Mouse (Mus musculus) C2C12 (cell line): ENCODE measurements at regions not wholly inside any gene's neighbourhood (a gene's known extent, or its start where the extent isn't known, plus 50 kb on each side); places are given as distances from the start of the nearest gene placed in this dataset.
"Not testable (repeated sequence)": the region's sequence is repeated elsewhere in the genome, so short reads cannot be mapped to it uniquely, and the experiment has no call there.

Source experiments
- H3K27me3 ChIP-seq: one replicate; pipeline ENCODE4 v1.6.1; 2011; ENCODE audit not compliant: control insufficient read depth, insufficient read depth, insufficient read length
- H3K36me3 ChIP-seq: one replicate; pipeline ENCODE4 v1.6.1; 2011; ENCODE audit not compliant: control insufficient read depth, insufficient read depth
- H3K4me3 ChIP-seq: one replicate; pipeline ENCODE4 v1.5.1; 2011; ENCODE audit warnings: mild to moderate bottlenecking, control low read depth; ENCODE audit not compliant: poor library complexity, insufficient read depth, severe bottlenecking
- H3K79me2 ChIP-seq: one replicate; pipeline ENCODE4 v1.6.1; 2011; ENCODE audit not compliant: control insufficient read depth, insufficient read depth
- H3K79me3 ChIP-seq: one replicate; pipeline ENCODE4 v1.6.1; 2011; ENCODE audit warnings: low read depth, control low read depth
- H3ac ChIP-seq: one replicate; pipeline ENCODE3; 2011; ENCODE audit warnings: low read depth; ENCODE audit not compliant: control insufficient read depth, insufficient read length
- CEBPB ChIP-seq: IDR thresholded peaks from one replicate; pipeline ENCODE4 v1.6.1; 2011; ENCODE audit warnings: low read depth, mild to moderate bottlenecking, control low read depth, moderate library complexity
- CTCF ChIP-seq: IDR thresholded peaks from one replicate; pipeline ENCODE4 v1.5.1; 2011; ENCODE audit not compliant: control insufficient read depth, insufficient read depth, insufficient read length
- FOSL1 ChIP-seq: IDR thresholded peaks from one replicate; pipeline ENCODE4 v1.8.0; 2011; ENCODE audit warnings: mild to moderate bottlenecking, low read length; ENCODE audit not compliant: poor library complexity, insufficient read depth, severe bottlenecking
- MAX ChIP-seq: IDR thresholded peaks from one replicate; pipeline ENCODE4 v1.6.1; 2011; ENCODE audit warnings: mild to moderate bottlenecking, control low read depth
- MYOD1 ChIP-seq: IDR thresholded peaks from one replicate; pipeline ENCODE4 v1.6.1; 2011; ENCODE audit warnings: low read depth; ENCODE audit not compliant: control insufficient read depth, insufficient read length
- MYOG ChIP-seq: IDR thresholded peaks from one replicate; pipeline ENCODE4 v1.6.1; 2011; ENCODE audit not compliant: control insufficient read depth, insufficient read length; ENCODE audit errors: extremely low read depth
- USF1 ChIP-seq: IDR thresholded peaks from one replicate; pipeline ENCODE4 v1.6.1; 2011; ENCODE audit warnings: low read depth, mild to moderate bottlenecking, control low read depth, moderate library complexity

- H3K36me3 ChIP-seq, result no peaks in the 10 kb centered on the region
- TF ChIP-seq MAX (no peak), FOSL1 (no peak), MYOD1 (no peak), CTCF (no peak), CEBPB (no peak), USF1 (no peak), MYOG (no peak)
- no peaks in the 10 kb centered on the region for H3K79me2 ChIP-seq
- H3K79me3 ChIP-seq, result no peaks in the 10 kb centered on the region
- no peak overlapping the region for H3K4me3 ChIP-seq
- H3K27me3 ChIP-seq, result no peaks in the 10 kb centered on the region
- no peak overlapping the region for H3ac ChIP-seq
Observed at GRCm38 (mm10) chr5:133844483-133844882, 255.0 kb upstream of the Castor2 start.

DNA sequence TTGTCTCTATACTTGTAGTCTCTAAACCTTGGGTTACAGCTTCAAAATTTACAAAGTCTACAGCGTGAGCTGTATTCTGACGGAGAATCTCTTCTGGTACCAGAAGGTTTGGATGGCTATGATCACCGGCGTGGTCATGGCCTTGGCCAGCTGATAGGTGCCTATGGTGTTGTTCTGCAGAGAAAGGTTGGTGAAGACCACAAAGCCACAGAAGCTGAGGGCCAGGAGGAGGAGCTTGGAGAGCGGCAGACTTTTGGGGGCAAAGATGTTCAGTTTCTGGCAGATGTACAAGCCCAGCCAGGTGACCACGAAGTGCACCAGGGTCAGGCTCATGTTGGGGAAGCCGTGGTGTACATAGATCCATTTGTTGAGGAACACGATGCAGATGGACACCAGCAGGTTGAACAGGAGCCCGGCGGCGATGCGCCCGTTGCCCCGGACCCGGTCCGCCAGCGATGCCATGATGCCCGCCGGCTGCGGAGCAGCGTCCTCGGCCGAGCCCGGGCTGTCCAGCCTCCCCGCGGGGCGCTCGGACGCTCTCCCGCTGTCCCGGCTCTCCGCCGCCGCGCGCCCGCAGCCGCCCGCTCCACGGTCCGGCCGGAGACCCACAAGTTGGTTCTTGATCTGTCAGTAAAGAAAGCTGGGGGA lies 257.3 kb upstream of the Castor2 start:
- H3K27me3 ChIP-seq, H3K79me2 ChIP-seq, H3K79me3 ChIP-seq, H3K4me3 ChIP-seq, H3ac ChIP-seq, H3K36me3 ChIP-seq: not testable (repeated sequence)

GRCm38 (mm10) chr5:133838286-133838685 lies 261.2 kb upstream of the Castor2 start:
- no peak overlapping the region for H3K4me3 ChIP-seq
- TF ChIP-seq FOSL1, result no peak
- no peak for TF ChIP-seq CTCF
- no peak for TF ChIP-seq USF1
- no peak for TF ChIP-seq MYOG
- TF ChIP-seq CEBPB, result no peak
- no peak for TF ChIP-seq MAX
- no peak for TF ChIP-seq MYOD1
- no peak overlapping the region for H3ac ChIP-seq
- H3K27me3 ChIP-seq, result no peaks in the 10 kb centered on the region
- no peaks in the 10 kb centered on the region for H3K79me3 ChIP-seq
- no peaks in the 10 kb centered on the region for H3K79me2 ChIP-seq
- H3K36me3 ChIP-seq, result no peaks in the 10 kb centered on the region

DNA sequence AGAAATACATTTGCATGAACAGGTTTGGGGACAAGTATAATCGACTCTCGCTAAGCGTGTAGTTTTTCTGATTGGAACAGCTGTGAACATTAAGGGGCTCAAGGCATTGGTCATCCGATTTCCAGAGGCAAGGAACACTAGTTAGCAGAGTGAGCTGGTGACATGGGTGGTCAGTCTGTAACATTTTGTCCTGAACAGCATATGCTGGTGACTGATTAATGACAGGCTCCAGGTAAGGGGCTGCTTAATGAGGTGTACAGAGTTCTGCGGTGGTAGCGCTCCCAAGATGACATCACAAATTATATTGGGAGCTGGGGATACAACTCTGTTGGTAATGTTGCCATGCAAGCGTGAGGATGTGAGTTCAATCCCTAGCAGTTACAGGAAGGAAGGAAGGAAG lies 266.3 kb upstream of the Castor2 start:
- no peaks in the 10 kb centered on the region for H3K79me2 ChIP-seq
- TF ChIP-seq USF1, result no peak

DNA sequence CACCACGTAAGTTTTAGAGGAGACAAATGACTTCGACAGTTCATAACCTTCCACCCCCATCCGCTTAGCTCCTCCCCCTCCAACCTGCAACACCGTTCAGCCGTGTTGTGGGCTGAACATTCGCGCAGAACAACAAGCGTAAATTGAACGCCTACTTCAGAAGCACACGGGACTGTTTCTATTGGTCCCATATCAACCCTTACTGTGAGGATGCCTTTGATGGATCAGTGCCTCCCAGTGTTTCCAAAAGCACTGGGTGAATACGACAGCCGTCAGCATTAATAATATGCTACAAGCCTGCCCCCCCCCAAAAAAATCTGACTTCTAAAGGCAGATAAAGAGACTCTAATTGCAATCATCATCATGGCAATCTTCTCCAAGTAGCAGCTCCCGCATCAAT lies 271.3 kb upstream of the Castor2 start:
- Histone ChIP-seq H3K36me3 (no peaks in the 10 kb centered on the region), H3K27me3 (no peaks in the 10 kb centered on the region), H3K79me2 (no peaks in the 10 kb centered on the region), H3ac (no peak overlapping the region), H3K4me3 (no peak overlapping the region), H3K79me3 (no peaks in the 10 kb centered on the region)
- TF ChIP-seq MAX (no peak), MYOG (no peak), FOSL1 (no peak), CEBPB (no peak), USF1 (no peak), CTCF (no peak), MYOD1 (no peak)

More for the DNA sequence above, 266.3 kb upstream of the Castor2 start:
- no peak overlapping the region for H3K4me3 ChIP-seq
- H3K79me3 ChIP-seq, result no peaks in the 10 kb centered on the region
- no peaks in the 10 kb centered on the region for H3K27me3 ChIP-seq
- no peak overlapping the region for H3ac ChIP-seq
- H3K36me3 ChIP-seq, result no peaks in the 10 kb centered on the region

- no peak overlapping the region for H3K4me3 ChIP-seq
- no peaks in the 10 kb centered on the region for H3K79me3 ChIP-seq
- H3K79me2 ChIP-seq, result no peaks in the 10 kb centered on the region
- H3ac ChIP-seq, result no peak overlapping the region
- no peaks in the 10 kb centered on the region for H3K27me3 ChIP-seq
- no peak for TF ChIP-seq CEBPB
- TF ChIP-seq MAX, result no peak
- TF ChIP-seq CTCF, result no peak
- TF ChIP-seq MYOD1, result no peak
- no peak for TF ChIP-seq FOSL1
- no peak for TF ChIP-seq MYOG
- no peak for TF ChIP-seq USF1
- H3K36me3 ChIP-seq, result no peaks in the 10 kb centered on the region
Observed at GRCm38 (mm10) chr5:133823871-133824270, 275.6 kb upstream of the Castor2 start.
